Mouse (Mus musculus): ENCODE data around the gene Gm45618. TPM values are rescaled to one million over a fixed set of nuclear protein-coding genes. Genes with fewer than 3 reads are reported as not detected.
A peak's percentile ranks its signal among the peaks of the same experiment; 100 is the strongest.
"Not testable (repeated sequence)": the region's sequence is repeated elsewhere in the genome, so short reads cannot be mapped to it uniquely, and the experiment has no call there.

Gm45618 gene
- not detected in 2 replicates for polyA plus RNA-seq (2015; fragmentation: Nextera tagmentation; extraction: Ambion mirVana)

GRCm38 (mm10) chr7:142120629-142121028 lies at the start of gene Gm45618:
Gm45618 (minus strand) TSS chr7:142120729.
- not testable (repeated sequence) for DNase-seq (ENCODE audit: low spot score); H3K27ac ChIP-seq; H3K9ac ChIP-seq (ENCODE audit: low read depth, low read length); H3K9me3 ChIP-seq (replicated peaks; ENCODE audit: low read length); H3K4me1 ChIP-seq (replicated peaks; ENCODE audit: insufficient read depth, low read length); H3K27me3 ChIP-seq (ENCODE audit: insufficient read depth, low read length); ATAC-seq (replicated peaks; ENCODE audit: low FRiP score, low read depth); H3K36me3 ChIP-seq (ENCODE audit: insufficient read depth, low read length); H3K4me3 ChIP-seq (replicated peaks; ENCODE audit: low read depth, low read length); H3K4me2 ChIP-seq (ENCODE audit: low read length)
- 80% methylated on average over 1 of the region's 1 CpGs for WGBS

- Histone ChIP-seq H3K4me3 (replicated peaks; ENCODE audit: low read depth, low read length) (no peak overlapping the region), H3K27me3 (ENCODE audit: insufficient read depth, low read length) (no peaks in the 10 kb centered on the region), H3K27ac (no peak overlapping the region), H3K9me3 (replicated peaks; ENCODE audit: low read length) (no peaks in the 10 kb centered on the region), H3K4me2 (ENCODE audit: low read length) (no peak overlapping the region), H3K9ac (ENCODE audit: low read depth, low read length) (no peak overlapping the region), H3K4me1 (replicated peaks; ENCODE audit: insufficient read depth, low read length) (no peaks in the 10 kb centered on the region), H3K36me3 (ENCODE audit: insufficient read depth, low read length) (no peaks in the 10 kb centered on the region)
- DNase-seq (ENCODE audit: low spot score) (peak; percentile 51), ATAC-seq (replicated peaks; ENCODE audit: low FRiP score, low read depth) (no peak)
- WGBS, result 48% methylated on average over 3 of the region's 3 CpGs
- peak; percentile 75 for TF ChIP-seq CTCF (IDR thresholded peaks at IDR 0.05; ENCODE audit: low read depth)
These were observed 49.3 kb upstream of the Gm45618 start for GRCm38 (mm10) chr7:142169836-142170235.

- not testable (repeated sequence) for H3K27ac ChIP-seq; H3K36me3 ChIP-seq (ENCODE audit: insufficient read depth, low read length)
These were observed 45.1 kb upstream of the Gm45618 start, which contains the start of gene Gm4553 for GRCm38 (mm10) chr7:142165639-142166038. Gm4553 (minus strand) TSS chr7:142165739.

DNA sequence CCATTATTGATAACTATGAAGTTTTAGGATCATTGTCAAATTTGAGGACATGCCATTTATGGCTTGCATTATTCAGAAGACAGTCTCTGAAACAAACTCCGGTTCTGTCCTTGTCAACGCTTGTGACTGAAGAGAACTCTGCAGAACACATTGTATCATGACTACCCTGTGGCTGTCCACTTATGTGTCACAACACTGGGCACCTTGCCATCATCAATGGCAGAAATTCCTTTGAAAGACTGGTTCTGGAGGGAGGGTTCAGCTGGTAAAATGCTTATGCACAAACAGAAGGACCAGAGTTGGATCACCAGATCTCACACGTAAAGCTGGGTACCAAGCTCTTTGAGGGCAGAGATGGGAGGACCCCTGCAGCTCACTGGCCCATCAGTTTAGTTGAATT lies 38.8 kb upstream of the Gm45618 start:
- H3K36me3 ChIP-seq (ENCODE audit: insufficient read depth, low read length), result no peaks in the 10 kb centered on the region
- H3K9ac ChIP-seq (ENCODE audit: low read depth, low read length), result no peak overlapping the region
- WGBS, result 93% methylated on average over 3 of the region's 3 CpGs
- TF ChIP-seq CTCF (IDR thresholded peaks at IDR 0.05; ENCODE audit: low read depth), result no peak
- no peak overlapping the region for H3K27ac ChIP-seq
- H3K27me3 ChIP-seq (ENCODE audit: insufficient read depth, low read length), result no peaks in the 10 kb centered on the region
- H3K4me2 ChIP-seq (ENCODE audit: low read length), result no peak overlapping the region
- no peaks in the 10 kb centered on the region for H3K9me3 ChIP-seq (replicated peaks; ENCODE audit: low read length)
- no peak for DNase-seq (ENCODE audit: low spot score)
- H3K4me1 ChIP-seq (replicated peaks; ENCODE audit: insufficient read depth, low read length), result no peaks in the 10 kb centered on the region
- ATAC-seq (replicated peaks; ENCODE audit: low FRiP score, low read depth), result no peak
- H3K4me3 ChIP-seq (replicated peaks; ENCODE audit: low read depth, low read length), result no peak overlapping the region

More at GRCm38 (mm10) chr7:142165639-142166038, 45.1 kb upstream of the Gm45618 start, which contains the start of gene Gm4553:
- not testable (repeated sequence) for H3K27me3 ChIP-seq (ENCODE audit: insufficient read depth, low read length); H3K4me2 ChIP-seq (ENCODE audit: low read length); H3K9me3 ChIP-seq (replicated peaks; ENCODE audit: low read length); H3K4me1 ChIP-seq (replicated peaks; ENCODE audit: insufficient read depth, low read length); H3K4me3 ChIP-seq (replicated peaks; ENCODE audit: low read depth, low read length); ATAC-seq (replicated peaks; ENCODE audit: low FRiP score, low read depth); H3K9ac ChIP-seq (ENCODE audit: low read depth, low read length); DNase-seq (ENCODE audit: low spot score)

GRCm38 (mm10) chr7:142157013-142157412 lies 36.5 kb upstream of the Gm45618 start, which contains the start of gene Gm29735:
Gm29735 (minus strand) TSS chr7:142157113.
- not testable (repeated sequence) for DNase-seq (ENCODE audit: low spot score); H3K9ac ChIP-seq (ENCODE audit: low read depth, low read length); H3K4me3 ChIP-seq (replicated peaks; ENCODE audit: low read depth, low read length); H3K27me3 ChIP-seq (ENCODE audit: insufficient read depth, low read length); H3K4me1 ChIP-seq (replicated peaks; ENCODE audit: insufficient read depth, low read length); H3K9me3 ChIP-seq (replicated peaks; ENCODE audit: low read length); H3K36me3 ChIP-seq (ENCODE audit: insufficient read depth, low read length); H3K27ac ChIP-seq; ATAC-seq (replicated peaks; ENCODE audit: low FRiP score, low read depth); H3K4me2 ChIP-seq (ENCODE audit: low read length)
- 30% methylated on average over 2 of the region's 2 CpGs for WGBS

- H3K27ac ChIP-seq, result no peak overlapping the region
- no peak for TF ChIP-seq CTCF (IDR thresholded peaks at IDR 0.05; ENCODE audit: low read depth)
- no peak overlapping the region for H3K9ac ChIP-seq (ENCODE audit: low read depth, low read length)
- DNase-seq (ENCODE audit: low spot score) (no peak), ATAC-seq (replicated peaks; ENCODE audit: low FRiP score, low read depth) (no peak)
- H3K9me3 ChIP-seq (replicated peaks; ENCODE audit: low read length), result no peaks in the 10 kb centered on the region
- H3K4me3 ChIP-seq (replicated peaks; ENCODE audit: low read depth, low read length), result no peak overlapping the region
- WGBS, result 69% methylated on average over 1 of the region's 1 CpGs
- no peaks in the 10 kb centered on the region for H3K27me3 ChIP-seq (ENCODE audit: insufficient read depth, low read length)
- H3K4me1 ChIP-seq (replicated peaks; ENCODE audit: insufficient read depth, low read length), result no peaks in the 10 kb centered on the region
- no peak overlapping the region for H3K4me2 ChIP-seq (ENCODE audit: low read length)
- no peaks in the 10 kb centered on the region for H3K36me3 ChIP-seq (ENCODE audit: insufficient read depth, low read length)
These were observed 34.8 kb upstream of the Gm45618 start for GRCm38 (mm10) chr7:142155308-142155707.

- 79% methylated on average over 4 of the region's 4 CpGs for WGBS
- no peaks in the 10 kb centered on the region for H3K9me3 ChIP-seq (replicated peaks; ENCODE audit: low read length)
- no peak overlapping the region for H3K27ac ChIP-seq
- no peak overlapping the region for H3K9ac ChIP-seq (ENCODE audit: low read depth, low read length)
- H3K36me3 ChIP-seq (ENCODE audit: insufficient read depth, low read length), result no peaks in the 10 kb centered on the region
- no peak for TF ChIP-seq CTCF (IDR thresholded peaks at IDR 0.05; ENCODE audit: low read depth)
- no peak for DNase-seq (ENCODE audit: low spot score)
- H3K4me3 ChIP-seq (replicated peaks; ENCODE audit: low read depth, low read length), result no peak overlapping the region
- ATAC-seq (replicated peaks; ENCODE audit: low FRiP score, low read depth), result no peak
- no peak overlapping the region for H3K4me2 ChIP-seq (ENCODE audit: low read length)
- no peaks in the 10 kb centered on the region for H3K4me1 ChIP-seq (replicated peaks; ENCODE audit: insufficient read depth, low read length)
- H3K27me3 ChIP-seq (ENCODE audit: insufficient read depth, low read length), result no peaks in the 10 kb centered on the region
These were observed 31.7 kb upstream of the Gm45618 start for GRCm38 (mm10) chr7:142152191-142152590.

Measured in kidney, postnatal 0 days (tissue).